Mouse (Mus musculus) neural tube, embryonic 10.5 days (tissue): ENCODE results near the gene App.

ENCODE experiments used
- DNase-seq: peaks from one replicate; pipeline ENCODE4 v3.0.0-alpha.2; 2017; ENCODE audit warnings: low spot score; ENCODE audit errors: extremely low spot score

The App gene

DNA sequence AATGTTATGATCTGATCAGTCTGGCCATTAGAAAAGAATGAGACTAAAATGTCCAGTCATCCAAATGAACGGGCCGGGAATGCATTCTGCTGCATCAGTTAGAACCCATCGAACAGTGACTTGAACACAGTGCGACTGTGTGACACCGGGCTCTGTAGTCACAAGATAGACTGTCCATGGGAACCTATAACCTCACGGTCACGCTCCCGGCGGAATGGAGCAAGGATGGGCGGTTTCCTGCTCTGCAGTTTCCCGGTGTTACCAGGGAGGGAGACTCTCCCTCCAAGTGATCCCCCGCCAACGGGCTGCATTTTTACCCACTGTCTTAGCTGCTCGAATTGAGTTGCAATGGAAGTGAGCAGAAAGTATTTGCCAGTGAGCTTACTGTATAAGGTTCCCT is 87.3 kb downstream of the App start:
- DNase-seq = no peak

DNA sequence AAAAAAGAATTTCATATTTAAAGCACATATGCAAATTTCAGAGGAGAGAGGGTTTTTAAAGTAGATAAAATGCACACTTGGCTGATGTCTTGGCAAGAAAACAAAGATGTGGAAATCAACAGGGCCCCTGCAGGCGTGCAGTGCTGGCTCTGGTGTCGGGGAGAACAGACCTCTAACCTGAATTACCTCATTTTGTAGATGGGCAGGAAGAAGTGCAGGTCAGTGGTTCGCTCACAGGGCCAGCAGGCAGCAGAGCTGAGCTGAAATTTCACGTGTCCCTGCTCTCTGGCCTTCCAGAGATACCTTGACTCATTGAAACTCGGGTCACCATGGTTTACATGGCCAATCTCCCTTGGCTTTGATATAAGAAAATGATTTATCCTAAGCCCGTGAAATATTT is 87.7 kb downstream of the App start:
- no peak for DNase-seq

- no peak for DNase-seq
Observed at GRCm38 (mm10) chr16:85084152-85084551, 89.4 kb downstream of the App start.

GRCm38 (mm10) chr16:85075330-85075729 is 98.2 kb downstream of the App start:
- no peak for DNase-seq

GRCm38 (mm10) chr16:85074889-85075288 is 98.7 kb downstream of the App start:
- DNase-seq = no peak

GRCm38 (mm10) chr16:85072624-85073023 is 100.9 kb downstream of the App start:
- no peak for DNase-seq

DNA sequence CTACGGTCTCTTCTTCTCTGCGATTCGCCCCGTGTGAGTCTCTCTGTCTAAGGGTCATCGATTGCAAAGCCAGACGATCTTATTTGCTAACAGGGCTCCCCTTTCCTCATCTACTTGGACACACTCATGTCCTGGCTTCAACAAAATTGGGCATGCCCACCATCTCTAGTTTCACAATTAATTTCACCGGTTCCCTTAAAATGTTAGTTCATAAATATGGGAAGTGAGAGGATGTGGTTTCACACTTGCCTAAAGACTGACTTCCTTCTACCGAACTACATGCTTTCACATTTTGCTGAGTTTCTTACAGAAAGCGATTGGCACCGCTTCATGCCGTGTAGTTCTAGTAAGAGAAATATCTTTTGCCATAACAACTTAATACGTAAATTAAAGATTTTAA is 101.8 kb downstream of the App start:
- no peak for DNase-seq

DNA sequence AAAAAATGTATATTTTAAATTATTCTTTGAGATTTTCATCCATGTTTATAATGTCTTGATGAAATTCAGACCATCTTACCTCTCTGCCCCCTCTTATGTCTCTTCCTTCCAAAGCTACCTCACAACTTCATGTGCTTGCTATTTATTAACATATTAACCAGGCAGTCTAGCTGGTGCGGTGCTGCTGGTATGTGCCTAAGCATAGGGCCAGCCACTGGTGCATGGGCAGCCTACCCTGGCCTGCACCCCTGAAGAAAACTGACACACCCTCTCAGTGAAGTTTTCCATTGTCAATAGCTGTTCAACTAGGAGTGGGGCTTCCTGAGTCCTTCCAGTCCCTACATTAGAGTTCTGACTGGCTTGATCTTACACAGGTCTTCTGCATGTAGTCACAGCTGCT is 102.3 kb downstream of the App start:
- DNase-seq = no peak

GRCm38 (mm10) chr16:85067254-85067893 is 106.2 kb downstream of the App start:
- no peak for DNase-seq

GRCm38 (mm10) chr16:85066227-85066626 is 107.3 kb downstream of the App start:
- no peak for DNase-seq

GRCm38 (mm10) chr16:85064800-85065199 is 108.8 kb downstream of the App start:
- DNase-seq = no peak

DNA sequence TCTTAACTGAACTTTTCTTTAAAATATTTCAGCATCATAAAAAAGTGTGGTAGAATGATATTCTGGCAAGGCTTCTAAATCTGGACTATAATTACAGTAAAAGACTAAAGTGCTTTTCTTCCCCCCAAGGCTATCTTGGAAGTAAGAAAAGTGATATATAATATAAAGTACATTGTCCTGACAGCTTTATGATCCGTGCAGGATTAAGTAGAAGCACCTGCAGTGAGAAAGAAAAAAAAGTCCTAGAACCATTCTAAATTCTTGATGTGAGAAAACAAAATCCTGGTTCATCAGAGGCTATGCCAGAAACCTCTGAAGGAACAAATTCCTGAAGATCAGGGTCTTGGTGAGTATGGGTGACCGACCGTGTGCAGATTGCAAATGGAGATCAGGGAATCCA is 110.8 kb downstream of the App start:
- DNase-seq = no peak

GRCm38 (mm10) chr16:85061725-85062124 is 111.8 kb downstream of the App start:
- no peak for DNase-seq

DNA sequence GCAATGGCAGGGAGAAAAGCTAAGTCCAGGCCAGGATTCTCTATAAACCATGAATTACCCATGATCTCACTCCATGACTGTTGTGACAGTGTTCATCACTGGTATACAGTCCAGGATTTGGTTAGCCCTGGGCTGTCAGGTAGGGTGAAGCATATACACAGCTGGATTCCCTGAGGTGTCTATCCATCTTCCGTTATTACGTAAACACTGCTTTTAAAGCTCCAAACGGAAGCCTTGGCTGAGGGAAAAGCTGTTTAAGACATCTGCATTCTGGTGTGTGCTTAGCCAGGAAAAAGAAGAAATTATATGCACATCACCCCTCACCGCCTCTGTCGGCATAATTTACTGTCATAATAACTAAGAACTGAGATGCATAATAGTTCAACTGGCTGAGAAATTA is 115.4 kb downstream of the App start:
- no peak for DNase-seq

DNA sequence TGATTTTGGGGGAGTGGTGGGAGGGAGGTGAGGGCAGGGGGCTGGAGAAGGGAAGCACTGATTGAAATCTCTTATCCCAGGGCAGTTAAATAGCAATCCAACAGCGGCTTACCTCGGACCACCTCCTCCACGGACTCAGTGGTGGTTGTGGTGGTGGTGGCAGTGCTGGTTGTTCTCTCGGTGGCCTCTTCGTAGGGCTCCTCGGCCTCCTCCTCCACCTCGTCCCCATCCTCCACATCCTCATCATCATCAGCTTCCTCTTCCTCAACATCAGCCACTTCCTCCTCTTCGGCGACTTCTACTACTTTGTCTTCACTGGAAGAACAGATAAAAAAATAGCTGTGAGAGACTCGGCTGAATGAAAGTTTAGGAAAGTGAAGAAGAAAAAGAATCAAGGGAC is 117.4 kb downstream of the App start:
- no peak for DNase-seq

- DNase-seq = no peak
Observed at GRCm38 (mm10) chr16:85053996-85054395, 119.6 kb downstream of the App start.

DNA sequence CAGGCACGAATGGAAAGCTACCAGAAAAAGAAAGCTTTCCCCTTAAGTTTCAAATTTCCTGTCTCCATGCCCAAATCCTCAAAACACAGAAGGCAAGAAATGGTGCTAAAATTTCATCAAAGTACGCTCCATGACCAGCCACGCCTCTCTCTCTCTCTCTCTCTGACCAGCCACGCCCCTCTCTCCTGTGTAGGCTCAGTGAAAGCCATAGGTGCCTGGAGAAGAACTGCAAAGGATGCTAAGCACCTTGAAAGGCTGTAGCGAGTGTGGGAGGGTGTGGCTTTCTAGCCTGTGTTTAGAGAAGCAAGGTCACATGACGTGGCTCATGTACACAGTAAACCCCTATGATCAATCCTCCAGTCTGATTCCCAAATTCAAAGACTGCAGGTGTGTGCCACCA is 126.3 kb downstream of the App start:
- no peak for DNase-seq

DNA sequence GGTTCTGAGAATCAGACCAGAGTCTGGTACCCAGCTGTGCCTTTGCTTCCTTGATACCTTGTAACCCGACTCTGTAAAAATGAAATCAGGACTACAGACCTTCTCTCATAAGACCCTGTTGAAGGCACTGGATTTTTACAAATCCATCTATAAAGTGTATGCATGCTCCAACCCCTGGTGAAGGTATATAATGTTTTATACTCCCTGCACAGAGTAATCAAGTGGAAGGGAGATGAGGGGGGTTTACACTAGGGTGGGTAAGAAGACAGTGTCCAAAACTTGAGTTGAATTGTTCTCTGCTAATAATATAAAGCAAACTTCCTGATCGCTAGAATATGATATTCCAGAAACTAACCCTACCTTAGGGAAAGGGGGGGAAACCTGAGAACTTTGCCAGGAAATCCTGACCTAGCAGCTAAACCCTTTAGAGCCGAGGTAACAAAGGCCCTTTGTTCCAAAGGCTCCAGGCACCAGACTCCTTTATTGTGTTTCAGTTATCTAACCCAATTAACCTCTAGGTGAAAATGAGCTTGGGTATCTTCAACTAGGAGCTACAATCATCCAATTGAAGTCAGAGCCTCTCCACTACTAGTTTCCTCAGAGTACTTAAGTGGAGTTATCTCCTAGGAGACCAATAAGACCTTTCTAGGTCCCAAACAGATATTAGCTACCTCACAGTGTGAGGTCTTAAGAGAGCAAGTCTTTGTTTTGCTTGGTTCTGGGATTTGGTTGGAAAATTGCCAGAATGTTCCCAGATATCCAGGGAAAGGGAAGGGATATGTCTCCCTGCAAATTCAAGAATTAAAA is 132.2 kb downstream of the App start:
- DNase-seq = no peak

GRCm38 (mm10) chr16:85038731-85039130 is 134.8 kb downstream of the App start:
- DNase-seq = no peak

- DNase-seq = no peak
Observed at GRCm38 (mm10) chr16:85037969-85038644, 135.5 kb downstream of the App start.

DNA sequence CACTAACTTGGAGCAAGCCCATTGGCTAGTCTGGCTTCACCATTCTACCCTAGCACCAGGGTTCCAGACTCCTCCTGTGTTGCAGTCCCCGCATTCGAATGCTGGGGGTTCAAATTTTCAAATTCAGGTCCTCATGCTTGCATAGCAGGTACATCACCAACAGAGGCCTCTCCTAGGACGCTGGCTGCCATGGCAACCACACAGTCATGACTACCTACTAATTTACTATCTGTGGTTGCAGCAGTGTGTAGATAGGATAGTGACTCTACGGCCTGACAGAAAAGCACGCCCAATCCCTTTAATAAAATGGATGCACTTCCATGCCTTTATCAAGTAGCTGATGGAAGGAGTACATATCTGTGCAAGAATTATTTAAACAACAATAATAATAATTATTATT is 137.8 kb downstream of the App start:
- DNase-seq = no peak

DNA sequence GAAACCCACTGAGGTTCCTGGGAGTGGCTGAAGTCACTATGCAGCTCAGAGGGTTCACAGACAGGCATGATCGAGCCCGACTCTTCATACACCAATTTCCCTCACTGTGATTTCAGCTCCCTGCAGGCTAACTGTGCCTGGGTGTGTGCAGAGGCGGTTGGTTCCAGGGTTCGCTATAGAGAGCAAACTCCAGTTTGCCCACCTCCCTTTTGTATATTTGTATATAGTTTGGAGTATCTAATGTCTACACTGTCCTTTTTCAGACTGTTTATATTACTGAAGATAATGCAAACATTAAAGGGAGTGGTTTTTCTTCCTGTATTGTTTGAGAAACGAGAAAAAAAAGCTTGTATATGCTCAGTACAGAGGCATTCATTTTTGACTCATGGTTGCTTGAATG is 139.8 kb downstream of the App start:
- no peak for DNase-seq

DNA sequence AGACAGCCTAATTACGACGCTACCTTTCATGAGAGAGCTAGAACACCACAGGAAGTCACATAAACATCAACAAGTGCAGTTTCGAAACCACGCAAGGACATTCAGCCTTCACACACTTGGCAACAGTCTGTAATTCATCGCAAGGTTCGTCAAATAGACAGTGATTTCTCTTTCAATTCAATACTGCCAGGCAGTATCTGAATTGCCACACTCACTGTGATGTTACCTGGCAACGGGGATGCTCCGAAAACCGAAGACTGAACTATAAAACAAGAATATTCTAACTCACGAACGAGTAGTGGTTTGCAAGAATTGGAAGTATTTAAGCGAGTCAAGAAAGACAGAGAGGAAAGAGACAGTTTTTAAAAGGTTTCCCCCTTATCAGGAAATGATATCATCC is 142.8 kb downstream of the App start:
- DNase-seq = no peak
